Mouse (Mus musculus): Measurements from ENCODE around the gene Slc39a1. TPM values are rescaled to one million over a fixed set of nuclear protein-coding genes. Genes with fewer than 3 reads are reported as not detected.

Slc39a1 gene
- total RNA-seq (2021) = 10 to 100 TPM; 67.6 to 75.5 TPM
- polyA plus RNA-seq (2012; rRNA removed) = 57.3 and 83.7 TPM in 2 replicates
- long read RNA-seq, transcript Slc39a1-201 (4 exons, 2,364 nt) = major isoform, 23 of 29 reads
- long read RNA-seq, partial matches to known transcripts = 0 of 29 reads
- long read RNA-seq, other reads (novel, unspliced or antisense) = 6 of 29 reads

DNA sequence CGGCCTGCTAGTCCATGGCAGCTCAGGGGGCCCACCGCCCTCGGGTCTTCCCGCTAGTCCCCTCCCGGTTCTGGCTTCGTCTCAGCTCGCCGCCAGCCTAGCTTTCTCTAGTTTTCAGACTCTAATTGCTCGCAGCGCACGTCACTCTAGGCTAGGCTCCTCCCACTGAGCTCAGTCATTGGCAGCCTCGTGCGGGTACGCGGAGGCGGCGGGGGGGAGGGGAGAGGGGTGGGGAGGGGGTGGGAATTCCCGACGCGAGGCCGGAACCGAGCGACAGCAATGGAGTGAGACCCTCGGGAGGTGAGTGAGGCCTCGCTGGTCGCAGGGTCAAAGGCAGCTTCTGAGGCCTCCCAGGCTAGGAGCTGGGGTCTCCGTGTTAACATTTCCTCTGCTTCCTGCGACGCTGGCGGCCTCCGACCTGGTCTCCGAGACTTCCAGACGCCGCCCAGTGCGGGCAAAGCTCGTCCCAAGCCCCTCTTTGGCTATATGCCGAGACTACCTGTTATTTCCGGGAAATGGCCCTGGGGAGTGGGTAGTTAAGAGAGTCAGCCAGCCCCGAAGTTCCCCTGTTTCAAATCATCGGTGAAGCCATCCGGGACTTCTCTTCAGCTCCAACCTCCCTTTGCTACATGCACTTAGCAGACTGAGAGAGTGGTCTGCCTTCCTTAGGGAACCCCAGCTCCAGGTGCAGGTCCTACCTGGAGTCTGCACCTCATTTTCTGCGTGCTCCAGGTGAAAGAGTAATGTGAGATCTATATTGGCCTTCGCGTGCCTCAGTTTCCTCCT is at the start of gene Slc39a1:
Gene Slc39a1 (plus strand): TSS at position 213 of the 786 bp plus-strand sequence.
- Histone ChIP-seq H3K36me3 (ENCODE audit: control insufficient read depth, insufficient read depth, low read length) (no peaks in the 10 kb centered on the region; the same call in 1 of the 2 replicates), H3K27me3 (ENCODE audit: control insufficient read depth, insufficient read depth, low read length) (no peaks in the 10 kb centered on the region), H3K4me3 (peak within 1 kb of the TSS; percentile 71), H3K9ac (ENCODE audit: low read depth, low read length) (peak within 1 kb of the TSS; percentile 82), H3K4me1 (ENCODE audit: control insufficient read depth, insufficient read depth, low read length) (peaks cover 4% of the 10 kb centered on the region), H3K79me2 (replicated peaks; ENCODE audit: control insufficient read depth, insufficient read depth, low read length) (no peaks in the 10 kb centered on the region), H3K27ac (peak within 1 kb of the TSS; percentile 98)
- intact Hi-C loops (cut with DNase I) = no loop called here
- under 1% methylated on average over 44 of the region's 44 CpGs for WGBS
- peak; percentile 92 to 95 for DNase-seq
- peak; percentile 42; the same call in 1 of the 2 replicates for TF ChIP-seq CTCF (IDR thresholded peaks at IDR 0.05)
- TF ChIP-seq POLR2A (IDR thresholded peaks at IDR 0.05; ENCODE audit: insufficient read depth, low read depth, low read length) = peak; percentile 88
- no peak for TF ChIP-seq EP300 (IDR thresholded peaks at IDR 0.05; ENCODE audit: insufficient read depth, low read depth, low read length)

DNA sequence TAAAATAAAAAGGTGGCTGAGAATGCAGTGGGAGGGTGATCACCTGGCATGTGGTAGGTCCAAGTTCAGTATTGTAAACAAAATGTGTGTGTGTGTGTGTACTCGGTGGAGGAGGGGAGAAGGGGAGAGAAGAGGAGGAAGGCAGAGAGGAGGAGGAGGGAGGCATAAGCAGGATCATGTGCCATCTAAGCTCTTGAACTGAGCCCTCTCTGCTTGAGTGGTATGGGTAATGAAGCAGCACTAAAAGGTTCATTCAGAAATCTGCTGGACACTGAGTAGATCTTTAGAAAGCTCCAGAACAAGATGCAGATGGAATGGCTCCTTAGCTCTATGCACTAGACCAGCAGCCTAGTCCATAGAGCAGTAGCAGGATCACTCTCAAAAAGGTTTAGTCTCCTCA is 45.1 kb upstream of the Slc39a1 start:
- Histone ChIP-seq H3K9ac (ENCODE audit: low read depth, low read length) (no peak overlapping the region), H3K79me2 (replicated peaks; ENCODE audit: control insufficient read depth, insufficient read depth, low read length) (no peaks in the 10 kb centered on the region), H3K4me1 (ENCODE audit: control insufficient read depth, insufficient read depth, low read length) (no peaks in the 10 kb centered on the region), H3K4me3 (no peak overlapping the region), H3K27me3 (ENCODE audit: control insufficient read depth, insufficient read depth, low read length) (no peaks in the 10 kb centered on the region), H3K27ac (no peak overlapping the region), H3K36me3 (ENCODE audit: control insufficient read depth, insufficient read depth, low read length) (no peaks in the 10 kb centered on the region)
- intact Hi-C loops (cut with DNase I) = no loop called here
- no peak for TF ChIP-seq EP300 (IDR thresholded peaks at IDR 0.05; ENCODE audit: insufficient read depth, low read depth, low read length)
- TF ChIP-seq CTCF (IDR thresholded peaks at IDR 0.05) = no peak
- no peak for TF ChIP-seq POLR2A (IDR thresholded peaks at IDR 0.05; ENCODE audit: insufficient read depth, low read depth, low read length)
- WGBS = 80% methylated on average over 1 of the region's 1 CpGs
- no peak for DNase-seq

DNA sequence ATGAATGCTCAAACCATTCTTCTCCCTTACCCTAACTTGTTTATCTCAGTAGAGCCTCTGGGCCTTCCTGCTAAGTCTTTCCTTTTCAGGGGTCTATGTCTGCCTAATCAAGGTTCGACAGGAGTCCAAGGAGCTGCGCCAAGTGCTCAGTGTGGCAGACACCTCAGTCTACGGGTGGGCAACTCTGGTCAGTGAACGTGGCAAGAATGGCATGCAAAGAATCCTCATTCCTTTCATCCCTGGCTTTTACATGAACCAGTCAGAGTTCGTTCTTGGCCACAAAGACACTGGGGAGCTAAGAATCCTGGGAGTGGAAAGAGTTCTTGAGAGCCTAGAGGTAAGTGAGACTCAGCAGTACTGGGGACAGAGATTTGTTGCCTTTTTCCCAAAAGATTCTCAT is 44.4 kb upstream of the Slc39a1 start:
- H3K4me3 ChIP-seq = no peak overlapping the region
- TF ChIP-seq CTCF (IDR thresholded peaks at IDR 0.05) = no peak
- TF ChIP-seq POLR2A (IDR thresholded peaks at IDR 0.05; ENCODE audit: insufficient read depth, low read depth, low read length) = no peak
- TF ChIP-seq EP300 (IDR thresholded peaks at IDR 0.05; ENCODE audit: insufficient read depth, low read depth, low read length) = no peak
- intact Hi-C loops (cut with DNase I) = no loop called here
- H3K36me3 ChIP-seq (ENCODE audit: control insufficient read depth, insufficient read depth, low read length) = no peaks in the 10 kb centered on the region
- H3K9ac ChIP-seq (ENCODE audit: low read depth, low read length) = no peak overlapping the region
- no peaks in the 10 kb centered on the region for H3K79me2 ChIP-seq (replicated peaks; ENCODE audit: control insufficient read depth, insufficient read depth, low read length)
- H3K4me1 ChIP-seq (ENCODE audit: control insufficient read depth, insufficient read depth, low read length) = no peaks in the 10 kb centered on the region
- H3K27me3 ChIP-seq (ENCODE audit: control insufficient read depth, insufficient read depth, low read length) = no peaks in the 10 kb centered on the region
- H3K27ac ChIP-seq = no peak overlapping the region
- WGBS = 43% methylated on average over 5 of the region's 5 CpGs
- DNase-seq = no peak

DNA sequence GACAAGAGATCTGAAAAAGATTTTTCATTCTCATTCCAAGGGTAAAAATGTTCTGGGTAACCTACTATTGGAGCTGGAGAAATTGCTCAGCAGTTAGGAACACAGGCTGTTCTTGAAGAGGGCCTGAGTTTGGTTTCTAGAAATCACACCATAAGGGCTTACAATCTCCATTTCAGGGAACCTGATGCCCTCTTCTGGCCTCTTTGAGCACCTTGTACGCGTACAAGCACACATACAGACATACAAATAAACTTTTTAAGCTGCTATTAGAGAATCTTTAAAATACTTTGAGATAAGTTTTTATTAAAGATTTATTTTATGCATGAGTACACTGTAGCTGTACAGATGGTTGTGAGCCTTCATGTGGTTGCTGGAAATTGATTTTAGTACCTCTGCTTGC is 43.4 kb upstream of the Slc39a1 start:
- no peak overlapping the region for H3K27ac ChIP-seq
- H3K27me3 ChIP-seq (ENCODE audit: control insufficient read depth, insufficient read depth, low read length) = no peaks in the 10 kb centered on the region
- no peaks in the 10 kb centered on the region for H3K4me1 ChIP-seq (ENCODE audit: control insufficient read depth, insufficient read depth, low read length)
- H3K9ac ChIP-seq (ENCODE audit: low read depth, low read length) = no peak overlapping the region
- TF ChIP-seq EP300 (IDR thresholded peaks at IDR 0.05; ENCODE audit: insufficient read depth, low read depth, low read length) (no peak), POLR2A (IDR thresholded peaks at IDR 0.05; ENCODE audit: insufficient read depth, low read depth, low read length) (no peak), CTCF (IDR thresholded peaks at IDR 0.05) (no peak)
- 97% methylated on average over 2 of the region's 2 CpGs for WGBS
- no peaks in the 10 kb centered on the region for H3K79me2 ChIP-seq (replicated peaks; ENCODE audit: control insufficient read depth, insufficient read depth, low read length)
- intact Hi-C loops (cut with DNase I) = no loop called here
- no peak for DNase-seq
- no peak overlapping the region for H3K4me3 ChIP-seq
- H3K36me3 ChIP-seq (ENCODE audit: control insufficient read depth, insufficient read depth, low read length) = no peaks in the 10 kb centered on the region

DNA sequence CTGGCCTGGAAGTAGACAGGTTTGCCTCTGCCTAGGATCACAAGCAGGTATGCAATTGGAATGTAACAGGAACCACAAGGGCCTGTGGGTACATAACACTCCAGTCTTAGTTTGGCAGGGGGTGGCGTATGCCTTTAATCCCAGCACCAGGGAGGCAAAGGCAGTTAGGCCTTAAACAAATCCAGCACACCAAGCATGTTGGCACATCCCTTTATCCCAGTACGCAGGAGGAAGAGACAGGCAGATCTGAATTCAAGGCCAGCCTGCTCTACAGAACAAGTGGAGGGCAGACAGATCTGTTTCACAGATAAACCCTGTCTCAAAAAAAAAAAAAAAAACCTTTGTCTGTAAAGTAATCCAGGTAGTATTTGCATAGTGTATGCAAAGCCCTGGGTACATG is 39.3 kb upstream of the Slc39a1 start:
- no peak for DNase-seq
- H3K79me2 ChIP-seq (replicated peaks; ENCODE audit: control insufficient read depth, insufficient read depth, low read length) = peaks cover 2% of the 10 kb centered on the region; the same call in 1 of the 2 replicates
- H3K4me3 ChIP-seq = no peak overlapping the region
- no peak overlapping the region for H3K9ac ChIP-seq (ENCODE audit: low read depth, low read length)
- H3K4me1 ChIP-seq (ENCODE audit: control insufficient read depth, insufficient read depth, low read length) = peaks cover 6% of the 10 kb centered on the region
- H3K36me3 ChIP-seq (ENCODE audit: control insufficient read depth, insufficient read depth, low read length) = peaks cover 23% of the 10 kb centered on the region
- H3K27me3 ChIP-seq (ENCODE audit: control insufficient read depth, insufficient read depth, low read length) = no peaks in the 10 kb centered on the region
- intact Hi-C loops (cut with DNase I) = no loop called here
- no peak overlapping the region for H3K27ac ChIP-seq
- TF ChIP-seq EP300 (IDR thresholded peaks at IDR 0.05; ENCODE audit: insufficient read depth, low read depth, low read length) = no peak
- TF ChIP-seq CTCF (IDR thresholded peaks at IDR 0.05) = no peak
- TF ChIP-seq POLR2A (IDR thresholded peaks at IDR 0.05; ENCODE audit: insufficient read depth, low read depth, low read length) = peak; percentile 25; the same call in 1 of the 2 replicates
- 87% methylated on average over 2 of the region's 2 CpGs for WGBS
